Mouse (Mus musculus): ENCODE measurements around the gene Dnajb8.

Dnajb8 gene

GRCm38 (mm10) chr6:88199001-88199717 is 22.9 kb upstream of the Dnajb8 start:
- no peak for DNase-seq (ENCODE audit: low spot score in 2 of 2)

GRCm38 (mm10) chr6:88199718-88200692 is 22.1 kb upstream of the Dnajb8 start:
- no peak for DNase-seq (ENCODE audit: low spot score in 2 of 2)

DNA sequence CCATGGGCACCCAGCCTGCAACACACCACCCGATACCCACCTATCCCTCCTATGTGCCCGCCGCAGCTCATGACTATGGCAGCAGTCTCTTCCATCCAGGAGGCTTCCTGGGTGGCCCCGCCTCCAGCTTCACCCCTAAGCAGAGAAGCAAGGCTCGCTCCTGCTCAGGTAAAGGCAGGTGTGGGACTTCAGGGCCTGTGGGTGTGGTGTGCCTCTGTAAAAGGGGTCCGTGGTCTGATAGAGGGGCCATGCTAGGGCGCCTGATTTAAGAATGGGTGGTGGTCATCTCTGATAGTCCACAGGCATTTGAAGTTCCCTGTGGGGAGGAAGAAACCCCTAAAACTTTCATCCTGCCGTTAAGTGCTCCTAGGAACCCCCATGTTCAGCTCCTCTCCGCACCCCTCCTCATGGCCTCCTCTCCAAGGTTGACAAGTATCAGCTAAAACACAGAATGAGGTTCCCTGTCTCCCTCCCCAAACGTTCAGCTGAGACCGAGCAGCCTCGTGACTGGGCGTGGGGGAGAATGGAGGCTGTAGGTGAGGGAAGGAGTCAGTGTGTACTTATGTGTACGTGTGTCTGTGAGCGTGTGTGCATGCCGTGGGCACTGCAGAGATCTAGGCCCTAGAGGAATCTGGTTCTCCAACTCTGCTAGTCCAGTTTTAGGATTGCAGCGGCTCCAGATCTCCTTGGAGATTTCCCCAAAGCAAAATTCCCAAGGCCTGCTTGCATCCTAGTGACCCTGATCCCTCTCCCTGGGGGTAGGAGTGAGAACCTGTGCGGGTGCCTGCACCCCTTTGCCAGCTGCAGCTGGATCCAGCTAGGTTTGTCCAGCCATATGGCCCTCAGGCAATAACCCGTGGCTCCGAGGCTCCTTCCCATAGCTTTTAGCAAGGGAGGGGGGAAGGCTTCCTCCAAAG is 21.1 kb upstream of the Dnajb8 start:
- no peak for DNase-seq (ENCODE audit: low spot score in 2 of 2)

GRCm38 (mm10) chr6:88201926-88202700 is 20.0 kb upstream of the Dnajb8 start:
- DNase-seq (ENCODE audit: low spot score in 2 of 2): no peak

DNA sequence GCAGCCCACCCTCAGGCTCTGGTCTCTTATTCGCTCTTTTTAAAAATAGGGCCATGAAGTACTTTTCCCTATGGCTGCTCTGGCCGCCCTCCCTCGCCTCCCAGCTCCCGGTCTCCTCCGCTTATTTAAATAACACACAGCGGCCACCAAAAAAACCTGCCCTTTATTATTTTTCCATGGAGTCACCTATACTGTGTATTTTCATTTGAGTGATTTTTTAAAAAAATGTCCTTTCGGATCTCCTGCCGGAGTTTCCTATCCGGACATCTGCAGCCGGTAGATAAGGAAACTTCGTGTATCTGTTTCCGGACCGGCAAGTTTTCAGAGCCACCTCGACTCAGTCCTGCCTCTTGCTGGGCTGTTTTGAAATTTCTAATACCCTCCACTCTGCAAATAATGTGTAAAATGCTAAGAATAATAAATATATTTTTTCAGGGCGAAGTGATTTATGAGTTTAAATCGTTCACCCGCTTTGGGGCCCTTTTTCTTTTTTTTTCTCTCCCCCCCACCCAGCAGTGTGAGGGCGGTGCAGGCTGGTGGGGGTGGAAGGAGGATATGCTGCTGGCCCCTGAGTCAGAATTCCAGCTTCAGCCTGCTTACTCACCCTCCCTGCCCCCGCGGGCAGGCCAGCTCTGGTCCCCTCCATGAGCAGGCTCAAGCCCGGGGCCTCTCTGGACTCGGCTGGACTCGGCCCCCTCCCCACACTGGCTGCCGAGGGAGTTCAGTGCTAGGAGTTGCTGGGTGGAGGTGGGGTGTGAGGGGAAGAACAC is 19.0 kb upstream of the Dnajb8 start:
- no peak for DNase-seq (ENCODE audit: low spot score in 2 of 2)

DNA sequence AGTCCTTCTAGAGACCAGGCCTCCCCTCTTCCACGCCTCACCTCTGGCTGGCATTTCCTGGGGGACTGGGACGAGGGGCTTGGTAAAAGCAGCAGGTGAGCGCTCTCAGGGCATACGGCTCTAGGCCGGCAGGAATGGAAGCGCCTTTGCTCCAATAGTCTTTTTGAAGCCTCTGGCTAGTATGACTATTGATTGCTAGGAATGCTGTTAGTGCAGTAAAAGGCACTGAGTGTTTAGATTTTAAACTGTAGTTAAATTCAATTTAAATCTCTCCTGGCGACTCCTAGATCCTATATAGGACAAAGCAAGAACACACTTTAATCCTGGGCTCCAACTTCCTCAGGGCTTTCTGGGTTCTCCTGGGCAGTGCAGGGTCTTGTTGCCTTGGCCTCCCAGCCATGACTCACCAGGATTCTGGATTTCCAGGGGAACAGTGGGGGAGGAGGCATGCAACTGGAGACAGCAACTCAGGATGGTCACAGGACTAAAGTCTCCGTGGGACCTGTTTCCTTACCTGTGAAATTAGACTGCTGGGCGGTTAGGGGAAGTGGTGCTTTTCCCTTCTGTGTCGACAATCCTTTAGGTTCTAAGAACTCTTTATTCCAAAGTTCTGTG is 18.2 kb upstream of the Dnajb8 start:
- DNase-seq (ENCODE audit: low spot score in 2 of 2): no peak

DNA sequence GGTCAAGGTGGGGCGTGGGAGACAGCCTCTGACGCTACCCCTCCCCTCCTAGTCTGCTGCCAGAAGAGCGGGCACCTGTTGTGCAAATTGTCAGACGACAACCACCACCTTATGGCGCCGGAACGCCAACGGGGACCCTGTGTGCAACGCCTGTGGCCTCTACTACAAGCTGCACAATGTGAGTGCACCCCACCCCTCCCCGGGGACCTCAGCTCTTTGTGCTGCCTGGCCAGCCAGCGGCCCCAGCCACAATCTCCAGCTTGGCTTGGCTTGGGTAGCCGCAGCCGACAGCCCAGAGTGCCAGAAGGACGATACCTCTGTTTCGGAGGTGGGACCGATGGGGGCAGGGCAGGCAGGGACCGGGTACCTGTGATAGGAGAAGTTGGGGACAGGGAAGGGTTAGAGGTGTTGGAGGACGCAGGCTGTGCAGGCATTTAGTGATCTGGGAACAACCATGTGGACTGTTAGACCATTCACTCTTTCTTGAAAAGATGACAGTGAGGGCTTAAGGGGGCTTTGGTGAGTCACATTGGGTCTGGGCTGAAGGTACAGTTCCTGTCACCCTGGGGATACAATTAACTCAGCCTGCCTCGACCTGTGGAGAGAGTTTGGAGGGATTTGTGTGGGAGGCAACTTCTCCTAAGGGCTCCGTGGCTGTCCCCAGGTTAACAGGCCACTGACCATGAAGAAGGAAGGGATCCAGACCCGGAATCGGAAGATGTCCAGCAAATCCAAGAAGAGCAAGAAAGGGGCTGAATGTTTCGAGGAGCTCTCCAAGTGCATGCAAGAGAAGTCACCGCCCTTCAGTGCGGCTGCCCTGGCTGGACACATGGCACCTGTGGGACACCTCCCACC is 17.3 kb upstream of the Dnajb8 start:
- DNase-seq (ENCODE audit: low spot score in 2 of 2): no peak

- no peak for DNase-seq (ENCODE audit: low spot score in 2 of 2)
Measured at GRCm38 (mm10) chr6:88205386-88205700, 16.7 kb upstream of the Dnajb8 start.

DNA sequence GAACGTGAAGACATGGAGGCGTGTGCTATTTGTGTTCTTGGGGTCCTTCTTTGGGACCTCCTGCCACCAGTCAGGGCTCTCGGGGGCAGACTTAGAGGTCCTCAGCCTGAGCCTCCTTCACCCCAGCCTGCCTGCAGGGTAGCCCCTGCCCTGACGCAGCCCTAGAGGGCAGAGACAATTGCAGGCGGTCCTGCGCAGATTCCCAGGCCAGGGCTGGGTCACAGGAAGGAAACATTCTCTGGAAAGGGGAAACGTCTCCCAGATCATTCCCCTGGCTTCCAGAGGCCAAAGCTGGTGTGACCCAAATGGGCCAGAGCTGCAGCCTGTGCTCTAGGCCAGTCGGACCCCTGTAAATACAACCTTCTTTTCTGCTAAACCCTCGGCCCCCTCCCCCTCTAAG is 16.1 kb upstream of the Dnajb8 start:
- DNase-seq (ENCODE audit: low spot score in 2 of 2): no peak

- no peak for DNase-seq (ENCODE audit: low spot score in 2 of 2)
Measured at GRCm38 (mm10) chr6:88206566-88206965, 15.5 kb upstream of the Dnajb8 start.

GRCm38 (mm10) chr6:88207403-88208033 is 14.6 kb upstream of the Dnajb8 start:
- DNase-seq (ENCODE audit: low spot score in 2 of 2): no peak

DNA sequence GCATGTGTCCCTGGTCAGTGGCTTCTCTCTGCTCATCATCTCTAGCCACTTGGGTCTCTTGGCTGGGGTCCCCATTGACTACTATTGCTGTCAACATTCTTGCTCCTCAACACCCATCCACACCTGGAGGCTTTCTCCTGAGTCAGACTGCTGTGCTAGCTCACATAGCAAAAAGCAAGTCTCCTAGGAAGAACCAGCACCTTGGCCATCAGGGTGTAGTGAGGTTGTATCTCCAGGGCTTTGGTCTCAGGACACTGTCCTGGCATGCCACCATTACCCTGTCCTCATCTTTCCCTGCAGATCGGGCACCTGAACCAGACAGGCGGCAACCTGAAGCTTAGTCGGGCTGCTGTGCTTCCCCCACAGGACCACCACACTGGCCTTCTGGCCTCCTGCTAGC is 13.7 kb upstream of the Dnajb8 start:
- no peak for DNase-seq (ENCODE audit: low spot score in 2 of 2)

DNA sequence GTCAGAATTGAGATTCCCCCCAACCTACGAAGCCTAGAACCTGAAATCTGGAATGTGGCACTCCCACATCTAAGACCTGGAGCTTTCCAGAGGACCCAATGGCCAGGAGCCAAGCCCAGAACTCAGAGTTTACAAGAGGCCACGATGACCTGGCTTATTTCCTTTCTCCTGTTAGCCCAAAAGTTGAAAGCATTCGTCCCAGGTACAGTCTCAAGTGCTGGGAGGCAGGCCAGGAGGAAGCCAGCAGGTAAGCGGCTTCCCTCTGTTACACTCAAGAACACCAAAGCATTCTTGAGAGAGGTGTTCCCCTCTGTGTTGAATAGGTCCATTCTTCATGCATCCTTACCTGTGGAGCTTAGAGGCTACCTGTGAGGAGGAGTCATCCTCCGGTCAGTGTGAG is 12.6 kb upstream of the Dnajb8 start:
- DNase-seq (ENCODE audit: low spot score in 2 of 2): no peak

- DNase-seq (ENCODE audit: low spot score in 2 of 2): no peak
Measured at GRCm38 (mm10) chr6:88210182-88210581, 11.9 kb upstream of the Dnajb8 start.

DNA sequence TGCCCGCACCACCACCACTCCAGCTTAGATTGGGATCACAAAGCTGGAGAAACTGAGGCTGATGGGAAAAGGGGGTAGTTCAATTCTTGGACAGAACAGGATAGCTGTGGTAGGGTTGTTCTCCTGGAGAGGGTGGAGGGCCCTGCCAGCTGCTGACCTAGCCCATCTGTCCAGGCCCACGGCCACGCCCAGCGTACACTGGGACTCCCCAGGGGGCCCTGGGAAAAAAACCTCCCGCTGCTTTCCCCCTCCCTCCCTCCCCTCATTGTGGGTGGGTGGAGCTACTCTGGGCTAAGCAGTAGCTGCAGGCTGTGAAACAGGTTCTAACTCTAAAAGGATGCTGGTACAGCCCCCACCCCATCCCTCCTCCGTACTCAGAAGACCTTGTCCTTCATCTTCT is 6.3 kb upstream of the Dnajb8 start:
- DNase-seq (ENCODE audit: low spot score in 2 of 2): no peak

DNA sequence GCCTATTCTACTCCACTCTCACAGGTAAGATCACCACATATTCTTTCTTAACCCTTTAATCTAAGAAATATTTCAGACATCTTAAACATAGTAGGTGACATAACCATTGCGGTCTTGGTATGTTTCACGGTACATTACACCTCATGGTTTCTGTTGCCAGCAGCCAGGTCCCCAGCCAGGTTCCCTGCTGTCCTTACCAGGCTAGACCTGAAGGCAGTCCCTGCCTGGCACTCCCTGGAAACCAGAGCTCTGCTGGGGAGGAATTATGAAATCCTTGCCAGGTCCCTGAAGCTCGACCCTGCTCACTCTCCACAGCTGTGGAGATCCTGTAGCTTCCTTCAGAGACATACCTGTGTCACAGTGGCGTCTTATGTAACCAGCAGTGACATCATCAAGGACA is 5.9 kb upstream of the Dnajb8 start:
- DNase-seq (ENCODE audit: low spot score in 2 of 2): no peak

DNA sequence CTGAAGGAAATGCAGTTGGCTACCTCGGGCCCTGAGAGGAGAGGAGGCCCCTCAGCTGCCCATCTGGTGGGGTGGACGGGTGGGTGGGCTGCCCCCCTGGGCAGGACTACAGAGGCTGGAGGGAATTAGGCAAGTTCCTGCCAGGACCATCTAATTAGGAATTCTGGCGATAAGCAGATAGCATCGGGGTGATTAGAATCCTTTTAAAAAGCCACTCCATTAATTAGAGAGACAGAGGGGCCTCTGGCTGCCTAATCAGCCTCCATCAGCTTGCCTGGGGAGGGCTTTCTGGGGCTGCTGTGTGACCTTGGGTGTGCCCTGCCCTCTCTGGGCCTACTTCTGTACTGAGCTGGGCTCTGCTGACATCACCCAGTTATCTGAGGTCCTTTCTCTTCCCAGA is 3.0 kb upstream of the Dnajb8 start:
- no peak for DNase-seq (ENCODE audit: low spot score in 2 of 2)

DNA sequence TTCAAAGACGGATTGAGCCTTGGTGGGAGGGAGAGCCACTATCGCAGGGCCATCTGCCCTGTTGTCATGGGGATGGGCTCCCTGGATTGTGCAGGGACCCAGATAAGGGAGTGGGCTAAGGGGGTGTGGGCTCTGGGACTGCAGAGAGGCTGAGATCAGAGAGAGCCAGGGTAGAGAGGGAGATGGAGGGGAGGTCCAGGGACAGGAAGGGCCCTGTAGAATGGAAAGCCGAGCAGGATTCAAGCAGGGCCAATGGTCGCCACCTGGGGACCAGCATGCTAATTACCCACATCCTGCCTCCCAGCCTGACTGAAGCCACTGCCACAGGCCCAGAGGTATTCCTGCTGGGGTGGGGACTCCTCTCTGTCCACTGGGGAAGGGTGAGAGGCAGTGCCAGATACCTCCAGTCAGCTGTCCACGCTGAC is 4.5 kb downstream of the Dnajb8 start:
- DNase-seq (ENCODE audit: low spot score in 2 of 2): no peak

- DNase-seq (ENCODE audit: low spot score in 2 of 2): no peak
Measured at GRCm38 (mm10) chr6:88227537-88227936, 5.5 kb downstream of the Dnajb8 start.
